Mouse (Mus musculus) cortical plate, adult 2 months (tissue): ENCODE measurements around the gene Cfap77.

Experiments used
- CTCF ChIP-seq: fragments of 200-500 bp; IDR thresholded peaks from 2 replicates; pipeline ENCODE4 v1.5.1; 2011; ENCODE audit warnings: mild to moderate bottlenecking, control low read depth, low read length; ENCODE audit not compliant: insufficient read depth; ENCODE audit errors: extremely low read depth
- POLR2A ChIP-seq: fragments of 200-500 bp; IDR thresholded peaks from 2 replicates; pipeline ENCODE4 v1.6.1; 2011; ENCODE audit warnings: mild to moderate bottlenecking, low read length, control low read depth; ENCODE audit not compliant: insufficient read depth; ENCODE audit errors: extremely low read depth

- TF ChIP-seq CTCF (no peak), POLR2A (no peak)
Observed at GRCm38 (mm10) chr2:28961024-28961585, 93.8 kb downstream of the Cfap77 start.
